Mouse (Mus musculus): ENCODE data around the gene Rps6ka3.

Gene Rps6ka3

DNA sequence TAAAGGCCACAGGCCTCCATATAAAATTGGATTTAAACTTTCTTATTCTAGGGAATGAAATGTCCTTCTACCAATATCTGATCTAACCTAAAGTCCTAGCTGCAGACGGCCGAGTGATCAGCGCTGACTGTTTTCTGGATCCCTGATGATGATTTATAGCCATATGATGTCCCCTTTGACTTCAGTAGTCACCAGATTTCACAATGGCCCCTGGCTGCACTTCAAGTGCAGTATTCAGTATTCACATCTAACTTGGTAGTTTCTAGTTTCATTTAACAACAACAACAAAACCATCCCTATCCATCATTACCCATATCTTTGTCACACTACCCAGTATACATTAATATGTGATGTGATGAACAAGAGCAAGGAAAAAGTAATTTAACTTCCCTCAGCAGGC is 154.4 kb downstream of the Rps6ka3 start:
- DNase-seq: no peak

- peak; percentile 63 for DNase-seq
These were observed 162.0 kb downstream of the Rps6ka3 start, which contains the start of gene Eif1ax for GRCm38 (mm10) chrX:159371831-159372752. TSS of gene Eif1ax (plus strand) at chrX:159372178.

DNA sequence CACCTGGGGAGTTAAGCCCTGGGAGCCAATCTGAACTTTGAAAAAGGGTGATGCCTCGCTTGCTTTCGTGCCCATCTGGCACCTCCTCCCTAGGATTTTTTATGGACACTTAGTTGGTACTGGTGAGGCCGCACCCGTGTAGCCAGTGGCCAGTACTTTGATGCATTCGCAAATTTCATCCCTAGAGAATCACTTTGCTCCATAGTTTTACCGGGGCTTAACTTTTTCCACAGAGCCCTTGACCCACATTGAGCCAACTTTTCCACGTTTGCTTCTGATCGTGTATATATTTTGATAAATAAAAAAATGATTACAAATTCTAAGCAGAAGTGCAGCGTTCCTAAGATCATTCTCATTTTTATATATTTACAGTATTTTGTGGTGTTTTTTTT is 162.6 kb downstream of the Rps6ka3 start:
- DNase-seq: no peak

GRCm38 (mm10) chrX:159387105-159387504 is 177.0 kb downstream of the Rps6ka3 start:
- DNase-seq: no peak

- DNase-seq: no peak
These were observed 178.8 kb downstream of the Rps6ka3 start for GRCm38 (mm10) chrX:159388953-159389352.

GRCm38 (mm10) chrX:159390347-159390962 is 180.3 kb downstream of the Rps6ka3 start:
- no peak for DNase-seq

GRCm38 (mm10) chrX:159391239-159391638 is 181.1 kb downstream of the Rps6ka3 start:
- DNase-seq: no peak

- DNase-seq: no peak
These were observed 199.1 kb downstream of the Rps6ka3 start for GRCm38 (mm10) chrX:159409253-159409652.

GRCm38 (mm10) chrX:159414130-159414828 is 204.2 kb downstream of the Rps6ka3 start, which contains the start of gene Map7d2:
TSS of gene Map7d2 (plus strand) at chrX:159414572.
- peak; percentile 76 for DNase-seq

GRCm38 (mm10) chrX:159414829-159415673 is 204.9 kb downstream of the Rps6ka3 start:
- DNase-seq: peak; percentile 24

Data from right cerebral cortex, postnatal 25 days (tissue).